Mouse (Mus musculus) gastrocnemius, postnatal 10 days (tissue): ENCODE data around the gene Cd34. TPM values are rescaled to one million over a fixed set of nuclear protein-coding genes. Genes with fewer than 3 reads are reported as not detected.

Experiments
- DNase-seq: peaks from one replicate; pipeline ENCODE4 v3.0.0; 2021; ENCODE audit warnings: mixed read lengths
- long read RNA-seq, 2 experiments: library from polyadenylated mRNA; stranded (forward); transcript quantifications; one replicate each; pipeline ENCODE4 v2.0.0; 2021
- total RNA-seq, 2 experiments: library from RNA; stranded (reverse); gene quantifications; 2 replicates each; pipeline ENCODE4 v1.2.3; 2021

The Cd34 gene
- 100 to 1,000 TPM; 162 to 196 TPM for total RNA-seq
- long read RNA-seq, experiment 1, transcript Cd34-201 (8 exons, 2,454 nt), result major isoform, 182 of 289 reads
- long read RNA-seq, experiment 1, transcript Cd34-202 (8 exons, 2,554 nt), result minor isoform, 78 of 289 reads
- long read RNA-seq, experiment 1, partial matches to known transcripts, result 16 of 289 reads
- long read RNA-seq, experiment 1, other reads (novel, unspliced or antisense), result 12 of 289 reads
- long read RNA-seq, experiment 2, transcript Cd34-201 (8 exons, 2,454 nt), result major isoform, 127 of 227 reads
- long read RNA-seq, experiment 2, transcript Cd34-202 (8 exons, 2,554 nt), result minor isoform, 63 of 227 reads
- long read RNA-seq, experiment 2, partial matches to known transcripts, result 25 of 227 reads
- long read RNA-seq, experiment 2, other reads (novel, unspliced or antisense), result 12 of 227 reads

- DNase-seq, result peak; percentile 73
Measured at GRCm38 (mm10) chr1:194938715-194939114, at the start of gene Cd34. Cd34 (plus strand) TSS chr1:194938819.

- no peak for DNase-seq
Measured at GRCm38 (mm10) chr1:194894513-194894912, 44.1 kb upstream of the Cd34 start.

- no peak for DNase-seq
Measured at GRCm38 (mm10) chr1:194895287-194895686, 43.3 kb upstream of the Cd34 start.

- DNase-seq, result no peak
Measured at GRCm38 (mm10) chr1:194901075-194901474, 37.5 kb upstream of the Cd34 start.

GRCm38 (mm10) chr1:194901826-194902225, 36.8 kb upstream of the Cd34 start:
- DNase-seq, result no peak

- no peak for DNase-seq
Measured at GRCm38 (mm10) chr1:194908956-194909355, 29.7 kb upstream of the Cd34 start.

- no peak for DNase-seq
Measured at GRCm38 (mm10) chr1:194925753-194926350, 12.8 kb upstream of the Cd34 start.

- DNase-seq, result no peak
Measured at GRCm38 (mm10) chr1:194927887-194928286, 10.7 kb upstream of the Cd34 start.

GRCm38 (mm10) chr1:194929275-194929971, 9.2 kb upstream of the Cd34 start:
- no peak for DNase-seq

- peak; percentile 17 for DNase-seq
Measured at GRCm38 (mm10) chr1:194929972-194930355, 8.7 kb upstream of the Cd34 start.

GRCm38 (mm10) chr1:194930706-194931105, 7.9 kb upstream of the Cd34 start:
- peak; percentile 21 for DNase-seq

- no peak for DNase-seq
Measured at GRCm38 (mm10) chr1:194935351-194935750, 3.3 kb upstream of the Cd34 start.

- DNase-seq, result no peak
Measured at GRCm38 (mm10) chr1:194941528-194941927, 2.9 kb downstream of the Cd34 start.

GRCm38 (mm10) chr1:194942912-194943311, 4.3 kb downstream of the Cd34 start:
- DNase-seq, result no peak

- DNase-seq, result no peak
Measured at GRCm38 (mm10) chr1:194943485-194943884, 4.9 kb downstream of the Cd34 start.

- DNase-seq, result peak; percentile 52
Measured at GRCm38 (mm10) chr1:194945382-194945781, 6.8 kb downstream of the Cd34 start.

GRCm38 (mm10) chr1:194946467-194946866, 7.8 kb downstream of the Cd34 start:
- DNase-seq, result no peak

GRCm38 (mm10) chr1:194950913-194951312, 12.3 kb downstream of the Cd34 start:
- no peak for DNase-seq

GRCm38 (mm10) chr1:194952891-194953290, 14.3 kb downstream of the Cd34 start:
- DNase-seq, result no peak

GRCm38 (mm10) chr1:194954694-194955093, 16.1 kb downstream of the Cd34 start:
- no peak for DNase-seq

GRCm38 (mm10) chr1:194955749-194956148, 17.1 kb downstream of the Cd34 start:
- no peak for DNase-seq

- no peak for DNase-seq
Measured at GRCm38 (mm10) chr1:194957021-194957420, 18.4 kb downstream of the Cd34 start.

GRCm38 (mm10) chr1:194962181-194962580, 23.6 kb downstream of the Cd34 start:
- DNase-seq, result peak; percentile 66
